Mouse (Mus musculus) right cerebral cortex, adult 2 months (tissue): Measurements from ENCODE around the gene Slc4a1ap.
"Not testable (repeated sequence)": the region's sequence is repeated elsewhere in the genome, so short reads cannot be mapped to it uniquely, and the experiment has no call there.

Source experiments
- DNase-seq, 2 experiments: peaks; one replicate each; pipeline ENCODE4 v3.0.0; 2021 to 2022; ENCODE audit warnings: low spot score in 2 of 2

Slc4a1ap gene

DNA sequence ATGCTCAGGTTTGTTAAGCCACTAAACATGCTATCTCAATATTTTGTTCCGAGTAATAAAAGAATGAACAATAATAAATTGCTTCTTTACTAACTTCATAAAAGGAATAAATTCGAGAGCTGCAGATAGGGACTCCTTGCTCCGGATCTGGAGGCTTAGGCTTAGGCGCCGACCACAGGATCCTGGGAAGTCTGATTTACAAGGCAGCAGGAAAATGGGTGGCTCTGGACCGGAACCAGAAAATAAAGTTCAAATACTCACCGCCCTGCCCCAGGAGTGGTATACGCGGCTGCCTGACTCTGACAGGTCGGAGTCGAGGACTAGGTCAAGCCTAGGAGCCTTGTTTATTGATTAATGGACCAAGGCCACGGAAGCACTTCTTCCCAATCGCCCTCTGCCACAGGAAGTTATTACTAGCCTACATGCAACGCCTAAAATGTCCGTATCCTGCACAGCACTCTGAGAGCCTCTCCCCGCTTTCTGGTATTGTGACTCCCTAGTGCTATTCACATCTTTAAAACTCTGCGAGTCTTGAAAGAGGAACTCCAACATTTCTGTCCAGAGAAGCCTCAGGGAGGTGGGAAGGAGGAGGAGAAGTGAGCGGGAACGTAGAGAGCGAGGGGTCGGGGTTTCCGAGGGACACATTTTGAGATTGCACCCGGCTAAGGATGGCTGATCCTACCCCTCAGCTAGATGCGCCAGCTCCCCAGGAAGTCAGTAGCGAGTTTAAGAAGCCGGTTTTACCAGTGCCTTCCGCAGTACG lies at the start of gene Slc4a1ap:
TSS of gene Slc4a1ap (plus strand) at position 642 of the 763 bp plus-strand sequence.
- peak; percentile 78 to 87 for DNase-seq

DNA sequence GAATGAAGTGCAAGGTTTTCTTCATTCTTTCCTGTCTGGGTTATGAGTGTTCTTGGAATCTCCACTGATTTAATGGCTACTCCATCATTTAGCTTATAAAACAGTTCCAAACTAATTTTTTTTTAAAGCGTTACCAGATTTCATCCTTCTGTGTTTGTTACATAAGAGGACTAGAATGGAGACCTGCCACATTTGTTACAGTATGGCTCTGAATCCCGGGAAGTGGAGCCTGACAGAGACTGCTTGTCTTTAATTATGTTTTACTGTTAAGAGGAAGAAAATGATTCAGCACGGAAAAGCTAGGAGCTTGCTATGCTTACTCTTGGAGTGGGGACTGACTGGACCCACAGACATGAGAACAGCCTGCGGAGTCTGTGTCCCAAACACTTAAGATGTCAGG lies 46.3 kb upstream of the Slc4a1ap start:
- DNase-seq: no peak

DNA sequence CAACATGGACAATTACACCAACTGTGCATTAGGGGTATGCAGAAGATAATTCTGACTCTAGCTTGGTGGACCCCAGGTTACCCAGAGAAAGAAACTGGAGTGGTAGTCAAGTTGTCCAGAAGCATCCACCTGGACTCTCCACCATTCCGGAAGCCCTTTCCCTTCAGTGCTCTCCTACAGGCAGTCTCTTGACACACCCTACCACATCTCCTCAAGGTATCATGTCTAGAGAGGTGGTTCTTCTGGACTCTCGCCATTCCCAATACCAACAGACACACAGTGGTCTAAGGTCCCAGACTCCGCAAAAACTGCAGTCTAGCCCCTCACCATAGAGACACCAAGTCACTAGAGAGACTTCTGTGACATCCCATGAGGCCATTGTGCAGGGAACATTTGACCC lies 41.4 kb upstream of the Slc4a1ap start, which contains the start of gene 4930548H24Rik:
TSS of gene 4930548H24Rik (plus strand) at position 301 of the 400 bp plus-strand sequence.
- DNase-seq: no peak

DNA sequence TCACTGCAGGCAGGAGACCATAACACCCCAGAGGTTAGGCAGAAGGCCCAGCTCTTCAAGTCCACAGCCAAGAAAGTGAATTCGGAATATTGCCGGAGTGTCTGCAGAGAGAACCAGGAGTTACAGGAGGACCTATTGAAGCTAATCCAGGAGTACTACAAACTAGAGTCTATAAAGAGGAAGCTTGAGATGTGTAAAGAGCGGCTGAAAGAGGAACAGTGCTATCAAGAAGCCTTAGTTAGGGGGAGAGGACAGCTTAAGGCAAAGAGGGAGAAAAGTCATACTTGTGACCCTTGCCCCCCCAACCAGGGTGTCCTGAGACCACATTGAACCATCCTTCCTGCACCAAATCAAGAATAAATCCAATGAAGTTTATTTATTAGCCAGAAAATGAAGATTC lies 38.9 kb upstream of the Slc4a1ap start:
- no peak for DNase-seq

DNA sequence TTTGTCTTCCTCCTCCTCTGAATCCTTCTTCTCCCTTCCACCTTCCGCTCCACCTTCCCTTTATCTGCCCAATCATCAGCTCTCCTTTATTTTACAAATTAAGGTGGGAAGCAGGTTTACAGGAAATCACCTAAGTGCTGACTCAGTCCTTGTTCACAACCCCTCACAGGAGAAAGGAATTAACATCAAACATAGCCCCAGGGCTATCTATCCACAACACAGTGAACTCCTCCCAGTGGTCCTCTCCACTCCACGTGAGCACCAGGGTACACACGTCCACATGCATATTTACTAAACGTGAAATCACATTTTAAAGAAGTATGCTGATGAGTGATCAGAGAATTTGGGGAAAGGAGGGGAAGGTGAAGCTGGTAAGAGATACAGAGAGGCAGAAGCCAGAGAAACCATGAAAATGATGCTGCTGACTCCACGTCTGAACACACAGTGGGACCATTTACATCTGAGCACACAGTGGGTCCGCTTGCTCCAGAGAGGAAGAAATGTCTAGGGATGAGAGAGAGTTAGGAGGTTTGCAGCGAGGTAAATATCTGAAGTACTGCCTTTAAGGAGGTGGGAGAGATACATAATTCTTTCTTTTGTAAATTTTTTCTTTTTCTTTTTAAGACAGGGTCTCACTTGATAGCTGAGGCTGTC lies 37.6 kb upstream of the Slc4a1ap start:
- DNase-seq: no peak

DNA sequence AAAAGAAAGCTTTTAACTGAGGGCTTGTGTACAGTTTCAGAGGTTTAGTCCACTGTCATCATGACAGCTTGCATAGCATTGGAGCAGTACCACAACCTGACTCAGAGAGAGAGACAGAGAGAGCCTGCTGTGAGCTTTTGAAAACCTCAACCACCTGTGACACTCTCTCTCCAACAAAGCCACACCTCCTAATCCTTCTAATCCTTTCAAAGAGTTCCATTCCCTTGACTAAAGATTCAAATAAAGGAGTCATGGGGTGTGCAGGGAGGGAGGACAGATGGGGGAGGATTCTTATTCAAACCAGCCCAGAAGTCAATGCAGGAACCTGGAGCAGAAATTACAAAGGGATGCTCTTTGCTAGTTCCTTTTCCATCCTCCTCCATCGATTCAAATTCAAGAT lies 34.8 kb upstream of the Slc4a1ap start:
- DNase-seq: no peak

DNA sequence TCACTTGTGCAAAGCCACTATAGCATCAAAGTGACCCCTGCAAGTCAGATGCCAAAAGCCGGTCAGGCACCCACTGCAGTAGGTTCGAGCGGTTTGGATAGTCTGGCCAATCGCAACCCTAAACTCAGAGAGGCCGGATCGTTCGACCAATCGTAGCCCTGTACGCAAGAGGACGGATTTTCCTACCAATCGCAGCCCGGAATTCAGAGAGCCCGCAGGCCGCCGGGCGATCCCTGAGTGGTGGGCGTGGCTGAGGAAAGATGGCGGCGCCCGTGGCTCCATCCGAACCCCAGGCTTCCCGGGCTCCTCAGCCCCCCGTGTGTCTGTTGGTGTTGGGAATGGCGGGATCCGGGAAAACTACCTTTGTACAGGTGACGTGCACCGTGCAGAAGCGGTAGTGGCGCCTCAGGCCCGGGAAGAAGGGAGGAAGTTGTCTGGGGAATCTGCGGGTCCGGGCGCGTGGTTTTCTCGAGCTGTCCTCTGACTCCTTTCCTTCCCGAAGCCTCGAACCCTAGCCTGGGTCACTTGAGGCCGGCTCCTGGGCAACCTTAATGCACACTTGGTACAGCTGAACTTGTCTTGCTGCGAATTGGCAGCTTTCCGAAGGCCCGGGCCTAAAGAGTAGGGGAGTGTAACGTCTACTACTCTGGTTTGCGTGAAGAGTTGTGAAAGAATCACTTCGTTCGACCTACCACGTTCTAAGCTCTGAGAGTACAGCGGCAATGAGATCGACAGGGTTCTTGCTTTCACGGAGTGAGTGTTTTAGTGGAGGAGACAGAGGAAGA lies 32.1 kb upstream of the Slc4a1ap start, which contains the start of gene Gpn1:
TSS of gene Gpn1 (plus strand) at position 229 of the 785 bp plus-strand sequence.
- peak; percentile 92 to 94 for DNase-seq

DNA sequence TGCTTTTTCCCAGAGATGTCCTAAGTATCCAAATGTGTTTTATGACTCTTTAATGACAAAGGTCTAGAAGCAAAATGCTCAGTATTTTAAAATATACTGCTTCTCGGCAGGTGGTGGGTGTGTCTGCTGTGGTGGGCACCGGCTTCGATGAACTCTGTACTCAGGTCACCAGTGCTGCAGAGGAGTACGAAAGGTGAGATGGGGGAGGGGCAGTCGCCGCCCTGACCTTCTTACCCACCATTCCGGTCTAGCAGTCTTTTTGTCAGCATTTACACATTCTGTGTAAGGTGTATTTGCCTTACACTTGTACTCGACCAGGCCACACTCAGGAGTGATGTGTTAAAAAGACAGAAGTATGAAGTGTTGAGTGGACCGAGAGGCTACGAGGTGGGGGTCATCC lies 22.0 kb upstream of the Slc4a1ap start:
- no peak for DNase-seq

DNA sequence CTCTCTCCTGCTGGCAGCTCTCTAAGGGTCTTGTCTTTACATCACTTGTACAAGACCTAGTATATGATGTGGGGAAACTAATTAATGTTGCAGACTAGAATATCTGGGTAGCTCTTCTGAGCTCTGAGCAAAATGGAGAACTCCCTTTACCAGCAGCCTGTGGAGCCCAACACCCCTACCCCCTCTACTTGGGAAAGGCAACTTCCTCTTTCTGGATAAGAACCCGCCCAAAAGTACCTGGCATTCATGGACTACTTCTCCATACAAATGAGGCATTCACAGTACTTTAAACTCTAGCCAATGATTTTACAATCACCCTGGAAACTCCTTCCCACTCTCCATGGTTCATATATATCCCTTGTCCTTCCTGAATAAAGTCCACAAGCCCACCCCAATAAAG lies 14.3 kb upstream of the Slc4a1ap start:
- no peak for DNase-seq

DNA sequence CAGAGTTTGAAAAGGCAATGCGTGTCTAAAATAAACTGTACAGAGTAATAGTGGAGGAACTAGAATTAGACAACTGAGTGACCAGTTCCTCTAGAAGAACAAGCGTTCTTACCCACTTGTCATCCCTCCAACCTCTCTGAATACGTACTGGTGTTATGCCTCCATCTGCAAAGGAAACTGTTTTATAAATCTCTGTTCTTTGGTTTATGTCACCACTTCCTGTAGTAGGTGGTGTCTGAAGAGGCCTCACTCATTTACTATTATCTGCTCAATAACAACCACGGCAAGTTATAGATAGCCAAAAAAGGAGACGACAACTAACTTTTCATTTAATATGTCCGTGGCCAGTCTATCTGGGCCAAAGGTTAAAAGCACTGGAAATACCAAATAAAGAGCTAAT lies 6.2 kb upstream of the Slc4a1ap start:
- no peak for DNase-seq

DNA sequence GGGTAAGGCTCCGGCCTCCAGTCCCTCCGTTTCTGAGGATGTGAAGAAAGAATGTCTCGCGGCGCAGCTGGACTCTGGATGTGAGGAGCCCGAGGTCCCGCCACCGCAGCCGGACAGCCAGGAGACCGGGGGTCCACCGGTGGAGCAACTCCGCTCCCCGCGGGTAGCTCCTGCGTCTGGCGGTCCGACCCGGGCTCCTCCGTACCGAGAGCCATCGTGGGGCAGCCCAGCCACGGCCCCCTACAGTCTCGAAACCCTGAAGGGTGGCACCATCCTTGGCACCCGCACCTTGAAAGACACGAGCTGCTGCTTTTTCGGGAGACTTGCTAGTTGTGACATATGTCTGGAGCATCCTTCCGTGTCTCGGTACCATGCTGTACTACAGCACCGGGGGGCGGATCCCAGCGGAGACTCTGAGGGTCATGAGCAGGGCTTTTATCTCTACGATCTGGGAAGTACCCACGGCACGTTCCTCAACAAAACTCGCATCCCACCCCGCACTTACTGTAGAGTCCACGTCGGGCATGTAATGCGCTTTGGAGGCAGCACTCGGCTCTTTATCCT lies 404 bp downstream of the Slc4a1ap start:
- DNase-seq: no peak

DNA sequence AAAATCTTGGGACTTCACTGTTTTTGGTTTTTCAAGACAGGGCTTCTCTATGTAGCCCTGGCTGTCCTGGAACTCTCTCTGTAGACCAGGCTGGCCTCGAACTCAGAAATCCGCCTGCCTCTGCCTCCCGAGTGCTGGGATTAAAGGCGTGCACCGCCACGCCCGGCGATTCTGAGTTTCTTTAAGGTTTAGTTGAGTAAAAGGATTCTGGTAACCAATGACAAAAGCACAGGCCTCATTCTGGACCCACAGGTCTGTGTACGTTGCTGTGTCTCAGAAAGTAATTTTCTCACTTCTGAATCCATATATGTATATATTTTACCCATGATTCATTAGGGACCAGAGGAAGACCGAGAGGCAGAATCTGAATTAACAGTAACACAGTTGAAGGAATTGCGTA lies 912 bp downstream of the Slc4a1ap start, which contains the start of gene Supt7l:
TSS of gene Supt7l (minus strand) at position 101 of the 400 bp plus-strand sequence.
- not testable (repeated sequence) for DNase-seq

DNA sequence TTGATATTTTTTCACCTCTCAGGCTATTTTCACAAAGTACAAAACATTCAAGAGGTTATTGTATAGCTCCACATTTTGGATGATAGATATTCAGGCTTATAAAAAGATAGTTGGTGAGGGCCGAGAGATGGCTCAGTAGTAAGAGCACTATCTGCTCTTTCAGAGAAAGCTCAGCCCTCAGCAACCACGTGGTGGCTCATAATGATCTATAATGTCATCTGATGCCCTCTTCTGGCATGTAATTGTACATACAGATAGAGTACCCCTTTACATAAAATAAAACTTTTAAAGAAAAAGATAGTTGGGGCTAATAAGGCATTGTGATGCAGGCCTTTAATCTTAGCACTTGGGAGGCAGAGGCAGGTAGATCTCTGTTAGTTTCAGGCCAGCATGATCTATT lies 1.8 kb downstream of the Slc4a1ap start:
- DNase-seq: no peak

DNA sequence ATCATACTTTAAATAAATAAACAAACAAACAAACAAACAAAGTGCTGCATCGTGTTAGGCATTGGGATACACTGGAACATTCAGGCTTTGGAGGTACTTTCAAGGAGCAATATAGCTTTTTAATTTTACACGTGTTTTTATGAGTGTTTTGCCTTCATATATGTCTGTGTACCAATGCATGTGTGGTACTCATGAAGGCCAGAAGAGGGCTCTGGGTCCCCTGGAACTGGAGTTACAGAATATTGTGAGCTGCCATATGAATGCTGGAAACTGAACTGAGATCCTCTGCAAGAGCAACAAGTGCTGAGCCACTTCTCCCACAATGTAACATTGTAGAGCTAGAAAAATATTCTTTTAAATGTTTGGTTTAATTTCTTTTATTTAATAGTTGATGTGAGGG lies 8.4 kb downstream of the Slc4a1ap start:
- DNase-seq: no peak

DNA sequence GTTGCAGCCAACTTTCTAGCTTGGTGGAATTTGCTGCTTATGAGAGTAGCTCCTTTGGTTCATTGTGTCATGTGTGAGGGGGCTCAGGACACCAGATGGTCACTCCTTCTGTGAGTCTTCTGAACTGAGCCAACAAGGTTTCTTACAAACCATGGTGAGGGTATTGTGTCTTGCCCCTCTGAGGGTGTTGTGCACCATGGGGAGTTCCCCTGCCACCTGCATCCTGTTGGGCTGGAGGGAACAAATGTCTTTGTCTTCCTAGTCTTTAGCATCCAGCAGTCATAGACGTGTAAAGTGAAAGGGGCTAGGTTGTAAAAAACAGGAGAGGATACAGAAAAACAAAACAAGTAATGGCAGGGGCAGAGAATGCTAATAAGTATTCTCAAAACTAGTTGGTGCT lies 32.6 kb downstream of the Slc4a1ap start:
- DNase-seq: no peak

DNA sequence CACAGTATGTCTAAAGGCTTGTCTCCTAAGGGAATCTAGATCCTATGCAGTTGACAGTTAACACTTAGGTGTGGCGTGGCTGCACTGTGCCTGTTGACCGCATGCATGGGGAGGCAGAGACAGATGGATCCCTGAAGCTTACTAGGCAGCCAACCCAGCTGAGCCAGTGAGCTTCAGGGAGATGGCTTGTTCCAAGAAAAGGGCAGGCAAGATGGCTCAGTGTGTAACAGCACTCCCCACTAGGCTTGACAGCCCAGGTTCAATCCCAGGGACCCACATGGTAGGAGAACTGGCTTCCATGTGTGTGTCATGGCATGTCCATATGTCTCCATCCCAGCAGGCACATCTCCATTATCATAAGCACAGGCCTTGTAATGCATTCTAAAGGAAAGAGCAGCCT lies 33.6 kb downstream of the Slc4a1ap start:
- no peak for DNase-seq

DNA sequence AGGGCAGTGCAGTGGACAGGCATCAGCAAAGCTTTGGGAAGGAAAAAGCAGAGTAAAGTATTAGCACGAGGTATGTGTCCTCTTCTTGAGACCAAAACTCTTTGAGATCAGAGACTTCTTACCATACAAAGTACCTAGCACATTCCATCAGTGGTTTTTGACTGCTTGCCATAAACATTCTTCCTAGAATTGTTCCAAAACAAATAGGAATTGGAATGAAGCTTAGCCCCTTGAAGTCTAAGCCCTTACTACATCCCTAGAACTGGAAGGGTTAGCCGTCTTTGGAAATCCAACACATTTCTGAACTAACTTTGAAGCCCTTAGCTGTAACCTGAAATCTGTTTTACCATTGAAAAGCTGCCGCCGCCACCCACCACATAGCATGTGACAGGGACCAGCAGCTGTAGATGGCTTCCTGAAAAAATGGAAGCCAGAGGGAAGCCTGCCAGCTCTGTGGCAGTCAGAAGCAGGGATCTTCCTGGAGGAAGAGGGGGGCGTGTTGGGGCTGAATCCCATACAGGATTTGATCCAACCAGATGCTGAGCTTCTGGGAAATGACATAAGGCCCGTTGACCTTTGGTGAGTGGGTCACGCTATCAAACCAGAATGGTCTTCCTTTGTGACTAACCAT lies 35.4 kb downstream of the Slc4a1ap start:
- peak; percentile 68 to 71 for DNase-seq

DNA sequence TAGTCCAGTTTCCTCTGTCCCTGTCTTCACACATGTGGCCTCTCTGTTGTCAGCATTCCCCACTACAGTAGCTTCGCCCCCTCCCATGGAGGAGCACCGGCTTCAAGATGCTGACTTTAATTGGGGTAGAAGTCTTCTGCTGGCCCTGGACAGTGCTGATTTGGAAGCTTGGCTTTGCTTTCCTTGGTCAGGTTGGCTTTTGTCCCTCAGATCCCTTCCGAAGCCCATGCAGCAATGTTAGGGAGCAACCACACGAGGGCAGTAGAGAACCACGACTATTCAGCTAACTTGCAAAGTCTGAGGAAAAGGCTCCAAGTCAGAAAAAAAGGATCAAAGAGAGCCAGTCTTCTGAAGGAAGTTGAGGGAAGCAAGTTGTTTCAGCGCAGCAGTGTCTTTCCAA lies 36.7 kb downstream of the Slc4a1ap start:
- DNase-seq: peak; percentile 67 to 88

DNA sequence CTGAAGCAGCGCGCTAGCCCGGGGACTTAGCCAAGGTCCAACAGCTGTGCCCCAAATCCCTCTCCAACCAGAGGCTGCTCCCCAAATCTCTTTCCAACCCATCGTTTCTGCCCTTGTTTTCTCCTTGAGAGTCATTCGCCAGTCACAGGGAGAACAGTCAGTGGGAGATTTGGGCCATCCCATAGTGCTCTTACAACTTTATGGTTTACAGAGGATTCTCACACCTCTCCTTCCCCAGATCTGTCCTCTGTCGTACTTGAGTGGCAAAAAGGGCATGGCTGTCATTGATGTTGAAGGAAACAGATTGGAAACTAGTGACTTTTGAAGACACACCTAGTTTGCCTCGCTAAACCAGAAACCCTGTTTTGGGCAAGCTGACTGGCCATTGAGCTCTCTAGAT lies 37.1 kb downstream of the Slc4a1ap start:
- DNase-seq: no peak

DNA sequence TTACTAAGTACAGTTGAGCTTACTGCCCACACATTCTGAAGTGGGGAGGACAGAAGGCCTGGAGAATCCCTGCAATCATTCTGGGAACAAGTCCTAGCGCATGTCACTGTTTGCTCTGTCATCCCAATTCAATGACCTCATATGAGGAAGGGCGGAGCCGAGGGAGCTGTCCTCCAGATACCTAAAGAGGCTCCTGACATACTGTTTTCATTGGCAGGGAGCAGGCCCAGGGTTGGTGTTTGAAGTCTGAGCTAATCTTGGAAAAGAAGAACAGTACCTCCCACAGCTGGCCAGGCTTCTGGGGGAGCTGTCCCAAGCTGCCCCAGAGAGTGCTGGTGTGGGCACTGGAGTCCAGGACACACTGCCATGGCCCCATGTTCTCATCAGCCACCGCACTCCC lies 38.2 kb downstream of the Slc4a1ap start:
- peak in 1 of 2 experiments; percentile 32 for DNase-seq

DNA sequence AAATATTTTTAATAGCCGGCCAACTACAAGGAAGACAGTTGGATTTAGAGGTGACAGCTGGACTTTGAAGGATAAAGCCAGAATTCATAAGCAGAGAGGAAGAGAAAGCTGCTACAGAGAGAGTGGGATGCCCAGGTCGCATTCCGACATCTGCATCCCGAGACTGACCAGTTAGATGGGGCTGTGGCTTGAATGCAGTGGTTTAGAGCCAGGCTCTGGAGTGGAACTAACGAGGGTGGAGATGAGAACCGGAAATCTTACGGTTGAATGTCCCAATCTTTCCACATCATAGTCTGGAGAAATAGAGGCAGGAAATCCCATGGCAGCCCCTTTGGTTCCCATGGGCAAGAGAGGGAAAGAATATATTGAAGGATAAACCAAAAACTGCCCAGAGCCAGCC lies 39.2 kb downstream of the Slc4a1ap start:
- DNase-seq: no peak

DNA sequence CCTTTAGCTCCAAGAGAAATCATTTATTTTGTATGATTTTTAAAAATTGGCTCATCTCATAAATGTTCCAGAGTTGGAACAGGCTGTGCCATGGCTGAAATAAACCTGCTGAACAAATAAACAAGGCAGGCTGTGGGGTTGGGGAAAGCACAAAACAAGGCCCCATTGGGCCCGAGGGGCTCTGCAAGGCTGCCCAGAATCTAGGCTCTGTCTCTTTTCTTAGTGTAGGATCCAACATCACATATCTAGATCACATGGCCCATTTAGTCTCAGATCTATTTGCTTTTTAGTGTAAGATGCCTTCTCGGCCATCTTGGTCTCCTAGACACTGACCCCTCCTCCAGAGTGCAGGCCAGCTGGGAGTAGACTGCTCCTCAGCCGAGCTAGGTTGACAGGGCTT lies 39.7 kb downstream of the Slc4a1ap start:
- DNase-seq: no peak
